Mouse (Mus musculus) left cerebral cortex, postnatal 10 days (tissue): ENCODE measurements at regions not wholly inside any gene's neighbourhood (a gene's known extent, or its start where the extent isn't known, plus 50 kb on each side); places are given as distances from the start of the nearest gene placed in this dataset.

ENCODE experiments used
- DNase-seq, 2 experiments: peaks; one replicate each; pipeline ENCODE4 v3.0.0; 2021 to 2022; ENCODE audit warnings: low spot score in 2 of 2, mixed read lengths in 1 of 2; ENCODE audit errors: extremely low spot score in 1 of 2
- intact Hi-C: fragments of 180-260 bp; cut with DNase I; formaldehyde crosslinking; loops from one replicate; pipeline ENCODE4 v1.15.1; 2025

DNA sequence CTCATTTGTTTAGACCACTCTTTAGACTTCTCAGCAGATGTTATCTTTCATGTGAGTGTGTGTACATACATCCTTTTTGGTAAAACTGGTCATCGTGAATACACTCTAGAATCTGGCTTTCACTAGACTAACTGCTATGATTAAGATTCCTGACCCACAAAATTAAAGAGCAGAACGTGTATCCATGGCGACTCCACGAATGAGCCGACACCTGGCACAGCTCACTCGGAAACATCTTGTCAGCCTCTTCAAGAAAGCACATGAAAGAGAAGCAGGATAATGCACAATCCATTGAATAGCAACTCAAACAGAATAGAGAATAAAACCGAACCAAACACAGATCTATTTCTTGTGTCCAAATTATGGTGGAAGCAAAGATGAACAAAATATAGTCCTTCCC, 73.1 kb upstream of the Gnai1 start:
- intact Hi-C loops, result no loop called here
- peak in 1 of 2 experiments; percentile 19 for DNase-seq

- DNase-seq, result no peak
- intact Hi-C loops, result no loop called here
These were observed 64.9 kb upstream of the Gnai1 start for GRCm38 (mm10) chr5:18425098-18425497.

- intact Hi-C loops, result no loop called here
- no peak for DNase-seq
These were observed 54.7 kb upstream of the Gnai1 start for GRCm38 (mm10) chr5:18414892-18415291.
